ENCODE assay signal across 26 mouse cellular contexts in the genomic region with DNA sequence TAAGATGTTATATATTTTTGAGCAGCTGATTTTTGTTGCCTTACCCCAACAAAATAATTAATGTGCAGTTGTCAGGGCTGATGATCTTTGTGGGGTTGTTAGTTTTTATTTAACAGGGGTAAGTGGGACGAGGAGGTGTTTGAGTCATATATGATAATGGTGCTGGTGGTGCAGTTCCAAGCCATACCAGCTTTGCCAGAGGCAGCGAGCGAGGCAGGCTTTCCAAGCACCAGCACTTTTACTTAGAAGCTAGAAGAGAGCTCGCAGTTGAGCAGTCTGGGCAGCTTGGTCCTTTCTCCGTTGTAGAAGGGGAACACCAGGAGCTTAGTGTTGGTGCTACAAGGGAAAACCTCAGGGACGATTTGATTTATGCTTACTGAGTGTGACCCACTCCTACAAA. TPM values are rescaled to one million over a fixed set of nuclear protein-coding genes. Genes with fewer than 3 reads are reported as not detected.
"Had no signal": no experiment of that assay in that cellular context is flagged by ENCODE, and none has a peak within 500 bp of the region (broad histone marks: within the 10 kb centered on the region; RNA-seq: fewer than 3 reads in every experiment).

No protein-coding gene starts in this region.

- H3K9ac ChIP-seq: forebrain, postnatal 0 days; heart, embryonic 13.5 days; heart, embryonic 15.5 days; hindbrain, embryonic 13.5 days; hindbrain, embryonic 15.5 days; kidney, embryonic 15.5 days; limb, embryonic 13.5 days; limb, embryonic 15.5 days; liver, embryonic 12.5 days; liver, embryonic 14.5 days had no signal

- DNase-seq: forebrain, postnatal 0 days; gastrocnemius, postnatal 14 days; gastrocnemius, postnatal 36 days; heart, adult 18-20 months; heart, postnatal 14 days; heart, postnatal 36 days; kidney, adult 11 months; kidney, adult 2 months; kidney, adult 9 months; kidney, postnatal 14 days; kidney, postnatal 36 days; layer of hippocampus, postnatal 36 days; left cerebral cortex, postnatal 4 days had no signal

- H3K4me2 ChIP-seq: heart, embryonic 13.5 days; heart, embryonic 15.5 days; hindbrain, embryonic 13.5 days; hindbrain, embryonic 15.5 days; kidney, embryonic 15.5 days; limb, embryonic 13.5 days; limb, embryonic 15.5 days; liver, embryonic 12.5 days had no signal

- ATAC-seq: forebrain, postnatal 0 days; hindbrain, postnatal 0 days; intestine, embryonic 16.5 days; liver, embryonic 12.5 days had no signal

- H3K4me3 ChIP-seq: heart, embryonic 10.5 days; heart, embryonic 13.5 days; heart, embryonic 15.5 days; hindbrain, embryonic 13.5 days; hindbrain, embryonic 15.5 days; kidney, embryonic 15.5 days; limb, embryonic 13.5 days; limb, embryonic 15.5 days; liver, embryonic 12.5 days had no signal

- H3K27ac ChIP-seq: heart, embryonic 10.5 days; heart, embryonic 13.5 days; heart, embryonic 15.5 days; hindbrain, embryonic 13.5 days; hindbrain, embryonic 15.5 days; hindbrain, postnatal 0 days; kidney, embryonic 15.5 days; limb, embryonic 13.5 days; limb, embryonic 15.5 days; liver, embryonic 12.5 days; liver, embryonic 14.5 days had no signal

- H3K27me3 ChIP-seq: heart, embryonic 13.5 days; heart, embryonic 15.5 days; hindbrain, embryonic 13.5 days; hindbrain, embryonic 15.5 days; kidney, embryonic 15.5 days; limb, embryonic 13.5 days; limb, embryonic 15.5 days; liver, embryonic 12.5 days had no signal

- H3K4me1 ChIP-seq: limb, embryonic 13.5 days; limb, embryonic 15.5 days had no signal

- H3K9me3 ChIP-seq: heart, embryonic 10.5 days; heart, embryonic 13.5 days; heart, embryonic 15.5 days; hindbrain, embryonic 13.5 days; hindbrain, embryonic 15.5 days; kidney, embryonic 15.5 days; limb, embryonic 13.5 days; limb, embryonic 15.5 days; liver, embryonic 12.5 days had no signal

RNA-seq across cellular contexts. Expression of gene Slc25a29, which starts 23.2 kb away (rescaled TPM):
- total RNA-seq: hematopoietic stem cell, adult 5-6 weeks had no signal
